Mouse (Mus musculus): ENCODE results near the gene Themis2.

The Themis2 gene

DNA sequence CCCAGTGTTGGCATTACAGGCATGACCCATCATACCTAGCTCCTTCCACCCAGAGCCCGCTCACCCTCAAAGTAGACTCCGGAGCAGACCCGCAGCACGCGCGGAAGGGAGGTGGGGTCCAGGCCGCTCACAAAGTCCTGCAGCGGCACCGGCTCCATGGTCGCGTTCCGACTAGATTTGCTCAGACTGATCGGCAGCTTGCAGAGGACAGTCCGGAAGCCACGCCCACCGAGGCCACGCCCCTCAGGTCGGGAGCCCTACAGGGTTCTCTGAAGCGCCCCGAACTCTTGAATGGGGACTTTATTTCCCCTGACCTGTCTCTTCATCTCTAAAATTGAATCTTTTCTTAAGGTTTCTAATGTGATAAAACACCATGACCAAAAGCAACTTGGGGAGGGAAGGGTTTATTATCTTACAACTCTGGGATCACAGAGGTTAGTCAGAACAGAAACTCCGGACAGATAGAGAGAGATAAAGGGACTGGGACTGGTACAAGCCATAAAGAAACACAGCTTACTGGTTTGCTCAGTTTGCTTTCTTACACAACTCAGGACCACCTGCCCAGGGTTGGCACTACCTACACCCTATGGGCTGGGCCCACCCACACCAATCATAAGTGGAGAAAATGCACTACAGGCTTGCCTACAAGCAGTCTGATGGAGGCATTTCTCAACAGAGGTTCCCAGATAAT is at the start of gene Themis2:
TSS of gene Themis2 (minus strand) at position 192 of the 691 bp plus-strand sequence.
- peak; percentile 52 to 78 for DNase-seq (ENCODE audit: low spot score in 2 of 2)

DNA sequence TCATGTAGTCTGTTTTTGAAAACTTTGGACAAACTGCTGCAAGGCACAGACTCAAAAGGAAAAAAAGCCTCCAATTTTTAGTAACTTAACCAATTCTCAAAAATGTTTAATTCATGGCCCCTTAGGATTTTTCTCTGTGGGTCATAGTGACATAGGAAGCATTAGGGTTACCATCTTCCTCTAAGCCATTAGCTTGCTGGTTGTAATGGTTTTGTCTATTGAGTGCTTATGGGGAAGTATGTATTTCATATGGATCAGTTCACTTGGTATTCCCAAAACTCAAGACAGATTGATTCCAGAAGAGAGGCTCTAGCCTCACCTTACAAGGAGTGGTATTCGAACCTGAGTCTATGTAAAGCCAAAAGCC is 47.5 kb upstream of the Themis2 start:
- DNase-seq (ENCODE audit: low spot score in 2 of 2): no peak

- DNase-seq (ENCODE audit: low spot score in 2 of 2): peak; percentile 69 to 86
Measured at GRCm38 (mm10) chr4:132842970-132843704, 47.0 kb upstream of the Themis2 start, which contains the start of gene Ppp1r8. Ppp1r8 (minus strand) TSS chr4:132843169.

GRCm38 (mm10) chr4:132842281-132842906 is 46.2 kb upstream of the Themis2 start:
- DNase-seq (ENCODE audit: low spot score in 2 of 2): peak in 1 of 2 experiments; percentile 13

DNA sequence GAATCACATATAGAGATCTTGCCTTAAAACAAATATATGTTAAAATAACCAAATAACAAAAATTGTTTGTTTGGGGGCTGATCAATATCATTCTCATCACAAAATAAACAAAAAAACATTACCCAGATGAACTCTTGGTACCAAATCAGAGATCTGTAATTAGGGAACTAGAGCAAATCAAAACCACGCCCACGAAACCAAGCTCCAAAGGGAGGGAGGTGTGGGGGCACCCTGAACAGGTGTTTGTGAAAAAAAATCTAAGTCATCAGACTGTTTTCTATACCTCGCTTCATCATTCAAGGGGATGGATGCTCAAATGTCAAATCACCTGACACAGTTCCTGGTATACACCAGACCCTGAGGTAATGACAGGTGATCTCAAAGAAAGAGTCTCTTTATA is 45.3 kb upstream of the Themis2 start:
- DNase-seq (ENCODE audit: low spot score in 2 of 2): no peak

DNA sequence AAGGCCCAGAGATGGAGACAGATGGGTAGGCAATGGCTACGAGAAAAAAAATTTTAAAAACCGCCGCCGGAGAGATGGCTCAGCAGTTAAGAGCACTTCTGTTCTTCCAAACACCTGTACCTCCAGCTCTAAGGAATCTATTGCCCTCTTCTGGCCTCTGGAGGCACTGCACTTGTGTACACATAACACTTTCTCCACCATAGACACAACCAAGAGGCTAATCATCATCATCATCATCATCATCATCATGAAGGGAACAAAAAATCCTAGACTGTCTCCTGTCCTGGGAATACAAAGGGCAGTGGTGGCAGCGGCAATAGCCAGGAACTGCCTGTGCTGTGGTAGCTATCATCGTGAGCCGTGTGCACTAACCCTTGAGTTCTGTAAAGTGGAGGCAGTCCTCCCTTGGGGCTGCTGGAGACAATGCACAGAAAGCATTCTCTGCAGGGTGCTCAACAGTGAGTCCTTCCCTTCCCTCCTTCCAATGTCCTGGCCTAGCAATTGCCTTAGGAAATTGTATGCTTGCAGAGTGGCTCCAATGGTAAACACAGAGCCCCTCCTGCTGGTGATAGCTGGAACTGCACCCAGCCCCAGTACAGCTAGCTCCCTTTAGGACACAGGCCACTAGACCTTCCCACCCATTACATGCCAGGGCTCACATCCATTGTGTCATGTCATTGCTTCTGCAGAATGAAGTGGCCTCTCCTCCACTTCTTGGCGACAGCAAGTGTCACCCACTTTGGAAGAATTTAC is 27.6 kb upstream of the Themis2 start:
- DNase-seq (ENCODE audit: low spot score in 2 of 2): peak; percentile 37 to 65

DNA sequence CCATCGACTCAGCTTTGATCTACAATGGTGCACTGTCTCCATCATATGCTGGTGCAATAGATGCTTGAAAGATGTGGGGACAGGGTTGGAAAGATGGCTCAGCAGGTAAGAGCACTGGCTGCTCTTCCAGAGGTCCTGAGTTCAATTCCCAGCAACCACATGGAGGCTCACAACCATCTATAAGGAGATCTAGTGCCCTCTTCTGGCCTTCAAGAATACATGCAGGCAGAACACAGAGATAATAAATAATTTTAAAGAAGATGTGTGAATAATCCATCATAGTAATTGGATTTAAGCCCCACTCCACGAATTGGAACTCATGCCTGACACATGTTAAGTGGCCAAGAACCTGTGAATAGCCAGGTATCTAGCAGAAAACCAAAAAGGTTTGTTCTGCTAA is 22.3 kb upstream of the Themis2 start:
- no peak for DNase-seq (ENCODE audit: low spot score in 2 of 2)

DNA sequence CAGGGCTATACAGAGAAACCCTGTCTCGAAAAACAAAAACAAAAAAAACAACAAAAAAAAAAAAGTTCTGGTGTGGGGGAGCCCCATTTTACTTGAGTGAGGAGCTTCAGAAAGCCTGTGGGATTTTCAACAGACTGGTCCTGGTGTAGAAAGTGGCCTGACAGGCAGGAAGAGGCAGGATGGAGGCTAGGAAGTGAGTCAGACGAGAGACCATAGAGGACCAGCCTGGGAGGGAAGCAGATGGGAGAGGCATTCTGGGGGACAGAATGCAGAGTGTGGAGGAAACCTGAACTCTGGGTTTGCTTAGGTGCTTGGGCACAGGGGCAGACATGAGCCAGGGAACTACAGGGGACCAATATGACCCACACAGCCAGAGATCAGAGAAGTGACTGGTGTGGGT is 20.7 kb upstream of the Themis2 start:
- no peak for DNase-seq (ENCODE audit: low spot score in 2 of 2)

- no peak for DNase-seq (ENCODE audit: low spot score in 2 of 2)
Measured at GRCm38 (mm10) chr4:132816404-132816803, 20.2 kb upstream of the Themis2 start.

GRCm38 (mm10) chr4:132809621-132810020 is 13.4 kb upstream of the Themis2 start:
- DNase-seq (ENCODE audit: low spot score in 2 of 2): no peak

GRCm38 (mm10) chr4:132807771-132808641 is 11.8 kb upstream of the Themis2 start:
- DNase-seq (ENCODE audit: low spot score in 2 of 2): no peak

- no peak for DNase-seq (ENCODE audit: low spot score in 2 of 2)
Measured at GRCm38 (mm10) chr4:132806620-132807191, 10.5 kb upstream of the Themis2 start.

GRCm38 (mm10) chr4:132805599-132806197 is 9.5 kb upstream of the Themis2 start:
- DNase-seq (ENCODE audit: low spot score in 2 of 2): no peak

DNA sequence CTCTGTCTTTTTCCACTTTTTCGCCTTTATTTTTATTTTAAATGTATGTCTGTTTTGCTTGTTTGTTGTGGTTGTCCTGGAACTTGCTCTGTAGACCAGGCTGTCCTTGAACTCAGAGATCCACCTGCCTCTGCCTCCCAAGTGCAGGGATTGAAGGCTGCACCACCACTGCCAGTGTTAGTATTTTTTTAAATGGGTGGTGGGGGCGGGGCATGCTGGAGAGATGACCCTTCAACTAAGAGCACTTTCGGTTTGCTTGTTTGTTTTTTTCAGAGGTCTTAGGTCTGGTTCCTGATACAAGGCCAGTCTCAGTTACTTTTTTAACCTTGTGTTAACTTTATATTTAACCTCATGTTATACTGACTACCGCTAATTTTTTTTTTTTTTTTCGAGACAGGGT is 9.0 kb upstream of the Themis2 start:
- DNase-seq (ENCODE audit: low spot score in 2 of 2): no peak

GRCm38 (mm10) chr4:132804331-132804730 is 8.1 kb upstream of the Themis2 start:
- no peak for DNase-seq (ENCODE audit: low spot score in 2 of 2)

DNA sequence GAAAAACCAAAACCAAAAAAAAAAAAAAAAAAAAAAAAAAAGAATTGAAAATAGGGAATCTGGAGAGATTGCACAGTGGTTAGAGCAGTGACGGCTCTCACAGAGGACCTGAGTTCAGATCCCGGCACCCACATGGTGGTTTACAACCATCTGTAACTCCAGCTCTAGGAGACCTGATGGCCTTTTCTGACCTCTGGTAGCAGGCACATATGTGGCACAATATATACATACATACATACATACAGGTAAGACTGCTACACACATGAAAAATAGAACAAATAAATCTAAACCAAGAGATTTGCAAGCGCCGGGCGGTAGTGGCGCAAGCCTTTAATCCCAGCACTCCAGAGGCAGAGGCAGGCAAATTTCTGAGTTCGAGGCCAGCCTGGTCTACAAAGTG is 7.7 kb upstream of the Themis2 start:
- DNase-seq (ENCODE audit: low spot score in 2 of 2): no peak

DNA sequence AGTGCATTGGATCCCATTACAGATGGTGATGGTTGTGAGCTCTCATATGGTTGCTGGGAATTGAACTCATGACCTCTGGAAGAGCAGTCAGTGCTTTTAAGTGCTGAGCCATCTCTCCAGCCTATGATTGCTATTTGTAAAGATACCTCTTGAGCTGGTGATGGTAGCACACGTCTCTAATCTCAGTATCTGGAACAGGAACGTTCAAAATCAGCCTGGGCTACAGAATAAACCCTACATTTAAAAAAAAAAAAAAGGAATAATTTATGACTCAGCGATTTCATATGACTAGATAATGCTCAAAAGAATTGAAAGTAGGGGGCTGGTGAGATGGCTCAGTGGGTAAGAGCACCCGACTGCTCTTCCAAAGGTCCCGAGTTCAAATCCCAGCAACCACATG is 7.0 kb upstream of the Themis2 start:
- DNase-seq (ENCODE audit: low spot score in 2 of 2): no peak

DNA sequence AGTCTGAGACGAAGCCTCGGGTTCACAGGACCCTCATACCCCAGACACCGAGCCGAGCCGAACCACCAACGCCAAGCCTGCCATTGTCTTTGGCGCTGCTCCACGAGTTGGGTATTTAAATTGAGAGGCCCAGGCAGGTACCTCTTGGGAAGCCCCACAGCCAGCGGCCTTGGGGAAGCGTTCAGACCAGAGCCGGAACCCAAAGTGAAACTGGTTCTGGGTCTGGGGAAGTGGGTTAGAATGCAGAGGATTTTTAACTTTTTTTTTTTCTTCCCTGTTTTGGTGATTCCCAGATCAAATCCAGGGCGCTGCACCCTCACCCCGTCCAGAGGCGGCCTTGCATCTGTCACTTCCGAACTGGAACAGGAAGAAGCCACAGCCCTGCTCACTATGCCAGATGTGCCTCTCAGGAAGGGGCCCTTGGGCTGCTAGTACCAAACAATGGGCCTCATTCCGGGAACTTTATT is 6.0 kb upstream of the Themis2 start:
- DNase-seq (ENCODE audit: low spot score in 2 of 2): no peak

DNA sequence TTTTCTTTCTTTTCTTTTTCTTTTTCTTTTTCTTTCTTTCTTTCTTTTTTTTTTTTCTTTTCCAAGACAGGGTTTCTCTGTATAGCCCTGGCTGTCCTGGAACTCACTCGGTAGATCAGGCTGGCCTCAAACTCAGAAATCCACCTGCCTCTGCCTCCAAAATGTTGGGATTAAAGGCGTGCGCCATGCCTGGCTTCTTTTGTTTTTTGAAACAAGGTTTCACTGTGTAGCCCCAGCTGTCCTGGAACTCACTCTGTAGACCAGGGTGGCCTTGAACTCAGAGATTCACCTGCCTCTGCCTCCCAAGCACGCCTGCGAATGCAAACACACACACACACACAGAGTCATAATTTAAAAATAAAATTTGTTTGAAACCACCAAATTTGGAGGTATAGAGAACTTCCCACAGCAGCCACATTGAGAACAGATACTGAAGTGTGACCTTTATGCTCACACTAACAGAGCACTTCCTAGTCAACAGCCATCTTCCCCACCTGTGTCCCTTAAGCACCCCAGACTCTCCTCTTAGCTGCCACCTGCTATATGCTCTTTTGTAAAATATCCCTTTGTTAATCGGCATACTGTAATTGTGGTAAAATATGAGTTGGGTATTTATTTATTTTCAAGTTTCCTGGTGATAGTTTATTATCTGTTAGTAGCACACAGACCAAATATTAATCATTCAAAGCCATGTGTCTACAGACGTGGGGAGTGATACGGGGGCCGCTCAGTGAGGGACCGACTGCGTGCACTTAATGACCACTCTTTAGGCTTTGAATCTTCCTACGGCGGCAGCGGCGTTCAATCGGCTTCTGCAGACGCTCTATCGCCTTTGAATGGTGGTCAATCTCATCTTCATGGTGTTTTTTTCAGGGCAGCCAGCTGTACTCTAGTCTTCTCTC is 5.2 kb upstream of the Themis2 start:
- no peak for DNase-seq (ENCODE audit: low spot score in 2 of 2)
